Mouse (Mus musculus) embryo, embryonic 11 days (tissue): ENCODE measurements around the gene Mfsd4b5.
"Not testable (repeated sequence)": the region's sequence is repeated elsewhere in the genome, so short reads cannot be mapped to it uniquely, and the experiment has no call there.

Experiments used
- DNase-seq: peaks from one replicate; pipeline ENCODE4 v3.0.0-alpha.2; 2015

Gene Mfsd4b5

GRCm38 (mm10) chr10:39986466-39986865, at the start of gene Mfsd4b5:
Gene Mfsd4b5 (minus strand): TSS chr10:39986646.
- DNase-seq = no peak

- no peak for DNase-seq
Observed at GRCm38 (mm10) chr10:40034956-40035355, 48.5 kb upstream of the Mfsd4b5 start.

- DNase-seq = no peak
Observed at GRCm38 (mm10) chr10:40032897-40033296, 46.5 kb upstream of the Mfsd4b5 start.

GRCm38 (mm10) chr10:40030716-40031115, 44.3 kb upstream of the Mfsd4b5 start:
- no peak for DNase-seq

GRCm38 (mm10) chr10:40029610-40030009, 43.2 kb upstream of the Mfsd4b5 start:
- DNase-seq = no peak

GRCm38 (mm10) chr10:40028091-40028490, 41.6 kb upstream of the Mfsd4b5 start:
- DNase-seq = no peak

- no peak for DNase-seq
Observed at GRCm38 (mm10) chr10:40026546-40026945, 40.1 kb upstream of the Mfsd4b5 start.

- no peak for DNase-seq
Observed at GRCm38 (mm10) chr10:40025560-40025959, 39.1 kb upstream of the Mfsd4b5 start.

- DNase-seq = peak; percentile 96
Observed at GRCm38 (mm10) chr10:40024554-40025428, 38.3 kb upstream of the Mfsd4b5 start, which contains the start of gene Mfsd4b1. Gene Mfsd4b1 (minus strand): TSS chr10:40025268.

GRCm38 (mm10) chr10:40020401-40020800, 34.0 kb upstream of the Mfsd4b5 start:
- DNase-seq = no peak

- no peak for DNase-seq
Observed at GRCm38 (mm10) chr10:40019492-40019891, 33.0 kb upstream of the Mfsd4b5 start.

- DNase-seq = no peak
Observed at GRCm38 (mm10) chr10:40018261-40018860, 31.9 kb upstream of the Mfsd4b5 start.

- no peak for DNase-seq
Observed at GRCm38 (mm10) chr10:40009591-40009990, 23.1 kb upstream of the Mfsd4b5 start.

GRCm38 (mm10) chr10:40008847-40009246, 22.4 kb upstream of the Mfsd4b5 start:
- DNase-seq = not testable (repeated sequence)

- no peak for DNase-seq
Observed at GRCm38 (mm10) chr10:40007953-40008352, 21.5 kb upstream of the Mfsd4b5 start.

- peak; percentile 11 for DNase-seq
Observed at GRCm38 (mm10) chr10:40006963-40007362, 20.5 kb upstream of the Mfsd4b5 start.

- no peak for DNase-seq
Observed at GRCm38 (mm10) chr10:40000746-40001145, 14.3 kb upstream of the Mfsd4b5 start.

GRCm38 (mm10) chr10:39991155-39991554, 4.7 kb upstream of the Mfsd4b5 start:
- no peak for DNase-seq

- no peak for DNase-seq
Observed at GRCm38 (mm10) chr10:39982604-39983003, 3.8 kb downstream of the Mfsd4b5 start.

GRCm38 (mm10) chr10:39978231-39978630, 8.2 kb downstream of the Mfsd4b5 start:
- no peak for DNase-seq

GRCm38 (mm10) chr10:39977346-39977745, 9.1 kb downstream of the Mfsd4b5 start:
- no peak for DNase-seq

- no peak for DNase-seq
Observed at GRCm38 (mm10) chr10:39975771-39976170, 10.7 kb downstream of the Mfsd4b5 start.

GRCm38 (mm10) chr10:39974982-39975381, 11.5 kb downstream of the Mfsd4b5 start:
- DNase-seq = no peak

GRCm38 (mm10) chr10:39967512-39967911, 18.9 kb downstream of the Mfsd4b5 start:
- peak; percentile 56 for DNase-seq
